Mouse (Mus musculus): ENCODE data around the gene Diaph2. TPM values are rescaled to one million over a fixed set of nuclear protein-coding genes. Genes with fewer than 3 reads are reported as not detected.
"Not testable (repeated sequence)": the region's sequence is repeated elsewhere in the genome, so short reads cannot be mapped to it uniquely, and the experiment has no call there.

Diaph2 gene
- polyA plus RNA-seq, 1 experiment from 2014 or later: 3.4 TPM

DNA sequence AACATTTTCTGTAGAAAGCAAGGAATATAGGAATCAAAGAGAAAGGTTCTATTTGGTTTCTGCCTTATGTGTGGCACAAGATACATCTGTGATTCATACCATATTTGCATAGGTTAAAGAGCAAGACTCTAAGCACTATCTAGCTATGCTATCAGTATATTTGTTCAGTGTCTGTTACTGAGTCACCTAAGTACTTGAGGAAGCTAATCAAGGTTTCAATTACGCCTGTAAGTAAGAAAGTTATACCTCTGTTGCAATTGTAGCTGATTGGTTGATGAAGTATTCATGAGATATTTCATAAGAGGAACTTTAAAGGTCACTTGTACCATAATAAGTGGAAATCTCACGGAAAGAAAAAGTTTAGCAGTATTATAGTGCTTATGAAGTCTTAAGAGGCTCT, 531.9 kb downstream of the Diaph2 start:
- Histone ChIP-seq H3K36me3 (ENCODE audit: control insufficient read depth, insufficient read depth, low read length) (no peaks in the 10 kb centered on the region), H3K27ac (ENCODE audit: low read length) (no peak overlapping the region), H3K4me3 (ENCODE audit: low read depth, low read length) (no peak overlapping the region), H3K4me1 (ENCODE audit: control insufficient read depth, insufficient read depth, low read length) (no peaks in the 10 kb centered on the region), H3K4me2 (ENCODE audit: low read length) (no peak overlapping the region), H3K9me3 (replicated peaks; ENCODE audit: control insufficient read depth, low read length, poor library complexity, severe bottlenecking) (no peaks in the 10 kb centered on the region), H3K27me3 (ENCODE audit: control insufficient read depth, insufficient read depth, low read depth, low read length) (no peaks in the 10 kb centered on the region), H3K9ac (ENCODE audit: low read depth, low read length) (no peak overlapping the region)
- no peak for ATAC-seq
- WGBS: 64% methylated on average over 2 of the region's 2 CpGs

DNA sequence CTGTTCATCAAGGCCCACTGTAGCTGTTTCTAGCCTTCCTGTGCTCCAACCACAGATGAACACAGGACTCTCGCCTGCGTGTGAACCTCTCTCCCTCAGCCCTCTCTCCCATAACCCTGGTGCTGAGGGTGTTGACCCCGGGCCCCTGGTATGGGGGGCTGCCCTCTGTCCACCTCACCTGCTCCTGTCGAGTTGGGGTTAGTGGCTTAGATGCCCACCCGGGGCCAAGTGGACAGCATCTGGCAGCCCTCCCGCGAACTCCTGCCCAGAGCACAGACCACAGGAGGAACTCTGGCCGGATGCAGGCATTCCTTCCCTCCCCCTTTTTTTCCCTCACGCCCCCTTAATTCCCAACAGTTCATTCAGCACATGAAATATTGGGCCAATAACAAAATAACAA, 537.5 kb downstream of the Diaph2 start:
- no peaks in the 10 kb centered on the region for H3K4me1 ChIP-seq (ENCODE audit: control insufficient read depth, insufficient read depth, low read length)
- H3K36me3 ChIP-seq (ENCODE audit: control insufficient read depth, insufficient read depth, low read length): no peaks in the 10 kb centered on the region
- H3K9me3 ChIP-seq (replicated peaks; ENCODE audit: control insufficient read depth, low read length, poor library complexity, severe bottlenecking): no peaks in the 10 kb centered on the region
- H3K27ac ChIP-seq (ENCODE audit: low read length): no peak overlapping the region
- ATAC-seq: no peak
- no peak overlapping the region for H3K4me3 ChIP-seq (ENCODE audit: low read depth, low read length)
- H3K9ac ChIP-seq (ENCODE audit: low read depth, low read length): no peak overlapping the region
- H3K27me3 ChIP-seq (ENCODE audit: control insufficient read depth, insufficient read depth, low read depth, low read length): no peaks in the 10 kb centered on the region
- no peak overlapping the region for H3K4me2 ChIP-seq (ENCODE audit: low read length)
- WGBS: 83% methylated on average over 8 of the region's 9 CpGs

DNA sequence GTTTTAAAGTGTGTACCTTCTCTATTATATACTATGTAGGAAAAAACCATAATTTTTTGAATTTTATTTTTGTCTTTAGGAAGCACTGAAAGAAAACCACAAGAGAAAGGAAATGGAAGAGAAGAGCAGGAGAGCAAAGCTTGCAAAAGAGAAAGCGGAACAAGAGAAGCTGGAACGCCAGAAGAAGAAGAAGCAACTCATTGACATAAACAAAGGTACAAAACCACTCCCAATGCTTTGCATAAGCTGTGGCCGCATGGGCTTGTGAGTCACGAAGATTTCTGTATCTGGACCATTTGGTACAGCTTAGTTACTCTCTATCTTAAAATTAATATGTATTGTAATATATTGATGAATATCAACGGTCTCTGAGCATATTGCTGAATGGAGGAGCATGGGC, 540.2 kb downstream of the Diaph2 start:
- no peaks in the 10 kb centered on the region for H3K9me3 ChIP-seq (replicated peaks; ENCODE audit: control insufficient read depth, low read length, poor library complexity, severe bottlenecking)
- no peak overlapping the region for H3K4me3 ChIP-seq (ENCODE audit: low read depth, low read length)
- H3K9ac ChIP-seq (ENCODE audit: low read depth, low read length): no peak overlapping the region
- no peaks in the 10 kb centered on the region for H3K36me3 ChIP-seq (ENCODE audit: control insufficient read depth, insufficient read depth, low read length)
- H3K27ac ChIP-seq (ENCODE audit: low read length): no peak overlapping the region
- H3K4me2 ChIP-seq (ENCODE audit: low read length): no peak overlapping the region
- 89% methylated on average over 5 of the region's 5 CpGs for WGBS
- ATAC-seq: no peak
- no peaks in the 10 kb centered on the region for H3K27me3 ChIP-seq (ENCODE audit: control insufficient read depth, insufficient read depth, low read depth, low read length)
- H3K4me1 ChIP-seq (ENCODE audit: control insufficient read depth, insufficient read depth, low read length): no peaks in the 10 kb centered on the region

DNA sequence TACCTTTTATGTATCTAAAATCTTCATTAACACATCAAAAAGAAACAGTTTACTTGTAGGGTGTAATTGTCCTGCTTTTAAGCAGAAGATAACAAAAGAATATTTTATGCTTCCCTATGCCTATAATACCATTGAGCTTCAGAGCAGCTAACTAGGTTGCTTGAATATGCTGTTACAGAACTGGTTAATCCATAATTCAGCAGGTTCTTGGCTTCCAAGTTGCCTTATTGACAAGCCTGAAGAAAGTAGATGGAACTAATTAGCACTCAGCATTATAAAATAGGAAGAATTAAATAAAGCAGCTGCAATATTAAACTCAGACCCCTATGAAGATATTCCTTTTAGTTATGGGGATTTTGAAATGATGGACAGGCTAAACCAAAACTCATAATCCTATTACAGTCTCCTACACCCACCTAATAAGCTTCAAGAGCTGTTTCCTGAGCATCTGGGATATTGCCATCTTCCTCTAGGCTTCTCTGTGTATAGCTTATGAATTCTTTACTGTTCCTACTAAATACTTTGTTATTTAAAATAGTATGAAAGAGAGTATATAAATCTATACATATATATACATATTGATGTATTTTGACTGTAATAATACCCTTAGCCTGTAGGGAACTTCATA, 601.4 kb downstream of the Diaph2 start:
- Histone ChIP-seq H3K36me3 (ENCODE audit: control insufficient read depth, insufficient read depth, low read length) (no peaks in the 10 kb centered on the region), H3K9me3 (replicated peaks; ENCODE audit: control insufficient read depth, low read length, poor library complexity, severe bottlenecking) (no peaks in the 10 kb centered on the region), H3K27me3 (ENCODE audit: control insufficient read depth, insufficient read depth, low read depth, low read length) (no peaks in the 10 kb centered on the region), H3K4me1 (ENCODE audit: control insufficient read depth, insufficient read depth, low read length) (no peaks in the 10 kb centered on the region), H3K4me3 (ENCODE audit: low read depth, low read length) (no peak overlapping the region), H3K27ac (ENCODE audit: low read length) (no peak overlapping the region), H3K9ac (ENCODE audit: low read depth, low read length) (no peak overlapping the region), H3K4me2 (ENCODE audit: low read length) (no peak overlapping the region)
- peak; percentile 68 for ATAC-seq

DNA sequence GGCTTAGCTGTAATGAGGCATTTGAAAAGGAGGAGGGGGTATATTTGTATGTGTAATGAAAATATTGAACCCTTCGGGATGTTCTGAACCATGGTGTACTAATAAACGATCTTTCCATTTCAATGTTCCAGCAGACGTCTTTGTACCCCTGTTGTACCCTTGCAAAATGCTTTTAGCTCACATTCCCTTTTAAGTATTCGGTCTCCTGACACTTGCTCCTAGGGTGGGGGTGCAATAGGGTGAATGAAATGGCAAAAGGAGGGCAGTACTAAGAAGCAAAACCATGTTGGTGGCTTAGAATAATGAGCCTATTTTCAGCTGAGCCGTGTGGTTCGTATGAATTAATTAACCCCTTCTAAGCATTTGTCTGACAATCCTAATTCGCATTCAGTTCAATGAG, 601.9 kb downstream of the Diaph2 start:
- 29% methylated on average over 7 of the region's 7 CpGs for WGBS

DNA sequence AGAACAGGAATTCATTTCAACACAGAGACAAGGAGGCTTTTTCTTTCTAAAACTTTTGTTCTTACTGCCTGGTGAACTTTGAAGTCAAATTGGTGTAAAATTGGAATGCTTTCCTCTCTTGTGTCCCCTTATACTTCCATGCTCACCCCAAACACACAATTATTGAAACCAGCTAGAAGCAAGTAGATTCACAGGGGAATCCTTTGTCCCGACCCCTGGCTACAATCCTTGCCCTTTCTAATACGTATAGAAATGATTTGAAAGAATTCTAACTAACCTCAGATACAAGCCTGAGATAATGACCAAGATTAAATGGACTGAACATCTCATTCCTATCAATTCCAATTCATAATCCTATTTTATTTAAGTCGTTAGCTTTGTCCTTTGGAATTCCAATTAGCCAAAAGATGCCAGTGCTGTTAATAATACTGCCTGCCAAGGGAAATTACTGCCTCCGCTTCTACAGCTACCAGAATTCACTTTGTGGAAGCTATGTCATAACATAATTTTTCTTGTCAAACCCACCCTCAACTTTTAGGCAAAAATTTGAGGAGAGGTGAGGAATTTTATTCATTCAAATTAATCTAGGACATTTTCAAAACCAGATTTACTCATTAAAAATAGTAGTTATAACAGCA, 644.1 kb downstream of the Diaph2 start:
- H3K9ac ChIP-seq (ENCODE audit: low read depth, low read length): no peak overlapping the region
- no peaks in the 10 kb centered on the region for H3K36me3 ChIP-seq (ENCODE audit: control insufficient read depth, insufficient read depth, low read length)
- H3K4me3 ChIP-seq (ENCODE audit: low read depth, low read length): no peak overlapping the region
- WGBS: 35% methylated on average over 4 of the region's 4 CpGs
- no peak overlapping the region for H3K4me2 ChIP-seq (ENCODE audit: low read length)
- H3K9me3 ChIP-seq (replicated peaks; ENCODE audit: control insufficient read depth, low read length, poor library complexity, severe bottlenecking): no peaks in the 10 kb centered on the region
- ATAC-seq: no peak
- no peaks in the 10 kb centered on the region; the same call in 1 of the 2 replicates for H3K27me3 ChIP-seq (ENCODE audit: control insufficient read depth, insufficient read depth, low read depth, low read length)
- H3K27ac ChIP-seq (ENCODE audit: low read length): no peak overlapping the region
- H3K4me1 ChIP-seq (ENCODE audit: control insufficient read depth, insufficient read depth, low read length): no peaks in the 10 kb centered on the region

More for the DNA sequence above, 601.9 kb downstream of the Diaph2 start:
- H3K4me3 ChIP-seq (ENCODE audit: low read depth, low read length): no peak overlapping the region
- H3K27me3 ChIP-seq (ENCODE audit: control insufficient read depth, insufficient read depth, low read depth, low read length): no peaks in the 10 kb centered on the region
- H3K4me2 ChIP-seq (ENCODE audit: low read length): no peak overlapping the region
- H3K4me1 ChIP-seq (ENCODE audit: control insufficient read depth, insufficient read depth, low read length): no peaks in the 10 kb centered on the region
- ATAC-seq: peak; percentile 60; the same call in 1 of the 2 replicates
- H3K27ac ChIP-seq (ENCODE audit: low read length): no peak overlapping the region
- no peaks in the 10 kb centered on the region for H3K36me3 ChIP-seq (ENCODE audit: control insufficient read depth, insufficient read depth, low read length)
- H3K9ac ChIP-seq (ENCODE audit: low read depth, low read length): no peak overlapping the region
- no peaks in the 10 kb centered on the region for H3K9me3 ChIP-seq (replicated peaks; ENCODE audit: control insufficient read depth, low read length, poor library complexity, severe bottlenecking)

DNA sequence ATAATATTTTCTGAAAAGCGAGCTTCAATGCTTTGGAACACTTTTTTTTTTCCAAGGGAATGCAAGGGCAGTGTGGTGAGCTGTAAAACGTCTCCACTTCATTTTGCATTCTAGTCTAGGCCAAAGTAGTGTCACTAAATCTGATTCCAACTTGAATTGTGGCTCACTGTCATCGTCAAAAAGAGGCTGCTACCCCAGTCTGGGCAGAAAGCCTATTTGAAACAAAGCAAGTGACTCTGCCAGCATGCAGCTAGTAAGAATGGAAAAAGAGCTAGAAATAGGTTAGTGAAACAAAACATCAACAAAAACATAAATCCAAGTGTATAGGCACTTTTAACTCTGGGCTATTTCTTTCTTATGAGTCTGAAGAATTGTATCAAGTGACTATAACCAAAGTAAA, 653.7 kb downstream of the Diaph2 start:
- Histone ChIP-seq H3K27ac (ENCODE audit: low read length) (no peak overlapping the region), H3K9me3 (replicated peaks; ENCODE audit: control insufficient read depth, low read length, poor library complexity, severe bottlenecking) (no peaks in the 10 kb centered on the region), H3K4me3 (ENCODE audit: low read depth, low read length) (no peak overlapping the region), H3K27me3 (ENCODE audit: control insufficient read depth, insufficient read depth, low read depth, low read length) (no peaks in the 10 kb centered on the region), H3K4me2 (ENCODE audit: low read length) (no peak overlapping the region), H3K9ac (ENCODE audit: low read depth, low read length) (no peak overlapping the region), H3K36me3 (ENCODE audit: control insufficient read depth, insufficient read depth, low read length) (no peaks in the 10 kb centered on the region), H3K4me1 (ENCODE audit: control insufficient read depth, insufficient read depth, low read length) (no peaks in the 10 kb centered on the region)
- ATAC-seq: no peak
- 41% methylated on average over 3 of the region's 3 CpGs for WGBS

DNA sequence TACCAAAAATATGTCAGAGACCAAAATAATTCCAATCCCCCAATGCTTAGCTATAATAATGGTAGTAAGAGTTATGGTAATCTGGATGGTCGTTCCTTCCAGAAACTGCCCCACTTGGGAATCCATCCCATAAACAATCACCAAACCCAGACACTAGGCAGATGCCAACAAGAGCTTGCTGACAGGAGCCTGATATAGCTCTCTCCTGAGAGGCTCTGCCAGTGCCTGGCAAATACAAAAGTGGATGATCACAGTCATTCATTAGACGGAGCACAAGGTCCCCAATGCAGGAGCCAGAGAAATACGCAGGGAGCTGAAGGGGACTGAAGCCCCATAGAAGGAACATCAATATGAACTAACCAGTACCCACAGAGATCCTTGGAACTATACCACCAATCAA, 657.9 kb downstream of the Diaph2 start:
- not testable (repeated sequence) for H3K4me1 ChIP-seq (ENCODE audit: control insufficient read depth, insufficient read depth, low read length); H3K27ac ChIP-seq (ENCODE audit: low read length); H3K4me3 ChIP-seq (ENCODE audit: low read depth, low read length); H3K9ac ChIP-seq (ENCODE audit: low read depth, low read length); H3K4me2 ChIP-seq (ENCODE audit: low read length); H3K36me3 ChIP-seq (ENCODE audit: control insufficient read depth, insufficient read depth, low read length); ATAC-seq; H3K9me3 ChIP-seq (replicated peaks; ENCODE audit: control insufficient read depth, low read length, poor library complexity, severe bottlenecking); H3K27me3 ChIP-seq (ENCODE audit: control insufficient read depth, insufficient read depth, low read depth, low read length)
- 83% methylated on average over 3 of the region's 3 CpGs for WGBS

DNA sequence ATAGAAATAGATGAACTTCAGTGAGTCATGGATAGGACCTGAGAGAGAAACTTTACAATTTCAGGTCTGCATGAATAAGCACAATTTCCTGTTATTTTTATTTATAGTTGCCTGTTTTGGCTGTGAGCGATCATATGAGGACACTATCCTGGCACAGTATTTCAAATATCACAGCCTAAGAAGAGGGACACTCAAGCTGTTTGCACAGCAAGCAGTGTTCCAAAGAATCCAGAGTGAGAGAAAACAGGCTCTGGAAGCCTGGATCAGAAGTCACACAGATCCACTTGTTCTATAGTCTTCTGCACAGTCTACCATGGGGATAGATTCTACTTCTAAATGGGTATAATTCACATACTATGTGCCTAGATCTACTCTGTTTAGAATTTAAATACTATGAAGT, 659.4 kb downstream of the Diaph2 start:
- no peaks in the 10 kb centered on the region for H3K9me3 ChIP-seq (replicated peaks; ENCODE audit: control insufficient read depth, low read length, poor library complexity, severe bottlenecking)

More for the DNA sequence above, 659.4 kb downstream of the Diaph2 start:
- no peaks in the 10 kb centered on the region for H3K27me3 ChIP-seq (ENCODE audit: control insufficient read depth, insufficient read depth, low read depth, low read length)
- no peak overlapping the region for H3K27ac ChIP-seq (ENCODE audit: low read length)
- no peak for ATAC-seq
- no peaks in the 10 kb centered on the region for H3K36me3 ChIP-seq (ENCODE audit: control insufficient read depth, insufficient read depth, low read length)
- H3K9ac ChIP-seq (ENCODE audit: low read depth, low read length): no peak overlapping the region
- no peak overlapping the region for H3K4me3 ChIP-seq (ENCODE audit: low read depth, low read length)
- no peak overlapping the region for H3K4me2 ChIP-seq (ENCODE audit: low read length)
- 91% methylated on average over 1 of the region's 1 CpGs for WGBS
- no peaks in the 10 kb centered on the region for H3K4me1 ChIP-seq (ENCODE audit: control insufficient read depth, insufficient read depth, low read length)

Measured in midbrain, embryonic 16.5 days (tissue).